Mouse (Mus musculus) limb, embryonic 15.5 days (tissue): Measurements from ENCODE around the gene Foxj2. TPM values are rescaled to one million over a fixed set of nuclear protein-coding genes. Genes with fewer than 3 reads are reported as not detected.
A peak's percentile ranks its signal among the peaks of the same experiment; 100 is the strongest.

ENCODE experiments used
- ATAC-seq: fragments of 200-750 bp; cut with Nextera tagmentation; 2 replicates; pipeline ENCODE4 v1.8.0; 2017; ENCODE audit warnings: low read depth, moderate TSS enrichment; ENCODE audit not compliant: insufficient number of reproducible peaks, low FRiP score, low TSS enrichment
- H3K27ac ChIP-seq: fragments of 300-500 bp; sonication (generic); 2 replicates; pipeline ENCODE4 v1.5.1; 2015; ENCODE audit warnings: moderate library complexity, mild to moderate bottlenecking, inconsistent platforms
- H3K27me3 ChIP-seq: fragments of 300-500 bp; sonication (generic); 2 replicates; pipeline ENCODE4 v1.6.1; 2015; ENCODE audit warnings: inconsistent platforms
- H3K36me3 ChIP-seq: fragments of 300-500 bp; sonication (generic); 2 replicates; pipeline ENCODE4 v1.6.1; 2015; ENCODE audit warnings: inconsistent platforms
- H3K4me1 ChIP-seq: fragments of 300-500 bp; sonication (generic); 2 replicates; pipeline ENCODE4 v1.6.1; 2015; ENCODE audit warnings: inconsistent platforms
- H3K4me2 ChIP-seq: fragments of 300-500 bp; sonication (generic); 2 replicates; pipeline ENCODE4 v1.6.1; 2015; ENCODE audit warnings: mild to moderate bottlenecking, inconsistent platforms
- H3K4me3 ChIP-seq: fragments of 300-500 bp; sonication (generic); 2 replicates; pipeline ENCODE4 v1.5.1; 2015; ENCODE audit warnings: mild to moderate bottlenecking, inconsistent platforms
- H3K9ac ChIP-seq: fragments of 300-500 bp; sonication (generic); 2 replicates; pipeline ENCODE4 v1.6.1; 2015; ENCODE audit warnings: inconsistent platforms
- H3K9me3 ChIP-seq: fragments of 300-500 bp; sonication (generic); 2 replicates; pipeline ENCODE4 v1.6.1; 2016; ENCODE audit warnings: inconsistent platforms
- WGBS: fragments of 180-500 bp; shearing (Covaris S2); methylation state at CpG from one replicate; pipeline ENCODE4 v1.1.7; 2015; 5-methylcytosine and 5-hydroxymethylcytosine counted together
- polyA plus RNA-seq: library from polyadenylated mRNA; unstranded; fragments of >200 nt; fragmentation: Nextera tagmentation; extraction: Ambion mirVana; gene quantifications from 2 replicates; pipeline ENCODE4 v1.2.1, GENCODE M21; 2015

The Foxj2 gene
- polyA plus RNA-seq, 1 experiment from 2014 or later: 7.1 TPM

DNA sequence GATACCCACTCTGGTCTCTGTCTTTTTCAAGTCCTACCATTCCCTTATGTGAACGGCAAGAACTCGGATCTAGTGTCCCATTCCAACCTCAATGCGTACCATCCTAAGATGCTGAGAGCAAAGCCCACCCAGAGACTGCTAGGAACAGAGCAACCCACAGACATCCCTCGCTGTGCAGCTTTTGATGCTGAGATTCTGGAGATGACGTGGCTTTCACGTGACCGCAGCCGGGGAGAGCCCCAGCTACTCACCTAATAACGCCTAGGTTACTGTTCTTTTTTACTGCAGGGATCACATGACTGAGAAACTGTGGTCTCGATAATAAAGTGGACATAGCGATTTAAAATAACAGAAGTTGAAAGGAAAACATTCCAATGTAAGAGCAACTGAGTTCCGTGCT lies 34.8 kb downstream of the Foxj2 start:
- Histone ChIP-seq H3K36me3 (no peaks in the 10 kb centered on the region), H3K4me1 (no peaks in the 10 kb centered on the region), H3K4me3 (no peak overlapping the region), H3K27ac (no peak overlapping the region), H3K27me3 (no peaks in the 10 kb centered on the region), H3K9ac (no peak overlapping the region), H3K9me3 (no peaks in the 10 kb centered on the region), H3K4me2 (no peak overlapping the region)
- WGBS: 69% methylated on average over 12 of the region's 12 CpGs
- no peak for ATAC-seq

DNA sequence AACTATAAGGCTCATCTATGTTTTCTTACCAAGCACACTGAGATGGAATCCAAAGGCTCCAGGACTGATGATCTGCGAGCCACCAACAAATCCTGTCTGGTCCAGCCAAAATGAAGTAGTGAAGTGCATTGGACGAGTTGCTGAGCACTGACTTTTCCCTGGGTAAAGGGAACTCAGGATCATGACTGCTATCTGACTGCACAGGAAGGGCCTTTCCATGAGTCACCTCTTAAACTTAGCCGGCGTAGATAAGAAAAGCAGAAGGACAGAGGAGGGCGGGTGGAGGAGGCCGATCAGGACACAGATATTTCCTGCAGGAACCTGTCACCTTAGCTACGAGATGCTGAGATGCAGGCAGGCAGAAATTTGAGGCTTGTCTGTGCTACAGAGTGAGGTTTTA lies 36.2 kb downstream of the Foxj2 start, which contains the start of gene C3ar1:
Gene C3ar1, minus strand, starts transcription at position 207 of the 400 bp plus-strand sequence.
- no peak within 1 kb of the TSS for H3K4me2 ChIP-seq
- WGBS: 78% methylated on average over 7 of the region's 7 CpGs
- no peaks in the 10 kb centered on the region for H3K36me3 ChIP-seq
- no peaks in the 10 kb centered on the region for H3K4me1 ChIP-seq
- no peak within 1 kb of the TSS for H3K4me3 ChIP-seq
- no peak for ATAC-seq
- H3K27ac ChIP-seq: no peak within 1 kb of the TSS
- H3K9ac ChIP-seq: no peak within 1 kb of the TSS
- no peaks in the 10 kb centered on the region for H3K27me3 ChIP-seq
- H3K9me3 ChIP-seq: no peaks in the 10 kb centered on the region

- no peak overlapping the region for H3K4me2 ChIP-seq
- WGBS: 72% methylated on average over 6 of the region's 6 CpGs
- H3K4me1 ChIP-seq: no peaks in the 10 kb centered on the region
- H3K36me3 ChIP-seq: no peaks in the 10 kb centered on the region
- no peaks in the 10 kb centered on the region for H3K27me3 ChIP-seq
- no peak overlapping the region for H3K9ac ChIP-seq
- ATAC-seq: no peak
- H3K9me3 ChIP-seq: no peaks in the 10 kb centered on the region
- no peak overlapping the region for H3K27ac ChIP-seq
- H3K4me3 ChIP-seq: no peak overlapping the region
Observed at GRCm38 (mm10) chr6:122862434-122862833, 42.7 kb downstream of the Foxj2 start.

DNA sequence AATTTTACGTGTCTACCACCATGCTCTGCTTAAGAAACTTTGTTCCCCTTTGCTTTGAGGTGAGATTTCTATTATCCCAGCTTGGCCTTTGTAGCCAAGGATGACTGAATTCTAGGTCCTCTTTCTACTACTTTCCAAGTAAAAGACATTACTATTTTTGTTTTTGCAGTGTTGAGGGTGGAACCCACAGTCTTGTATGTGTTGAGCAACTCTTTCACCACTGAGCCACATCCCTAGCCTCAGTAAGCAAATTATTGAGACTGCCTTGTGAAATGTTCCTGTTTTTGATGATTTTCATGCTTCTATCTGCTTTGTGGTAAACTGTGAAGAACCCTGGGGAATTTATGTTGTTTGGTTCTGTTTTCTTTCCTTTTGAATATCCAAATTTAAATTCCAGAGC lies 43.2 kb downstream of the Foxj2 start:
- 82% methylated on average over 1 of the region's 1 CpGs for WGBS

GRCm38 (mm10) chr6:122867914-122868313 lies 48.2 kb downstream of the Foxj2 start:
- Histone ChIP-seq H3K27ac (no peak overlapping the region), H3K4me1 (no peaks in the 10 kb centered on the region), H3K4me2 (no peak overlapping the region), H3K36me3 (no peaks in the 10 kb centered on the region), H3K9me3 (no peaks in the 10 kb centered on the region), H3K9ac (no peak overlapping the region), H3K27me3 (no peaks in the 10 kb centered on the region), H3K4me3 (no peak overlapping the region)
- ATAC-seq: no peak
- 58% methylated on average over 4 of the region's 4 CpGs for WGBS

More for the DNA sequence above, 43.2 kb downstream of the Foxj2 start:
- Histone ChIP-seq H3K4me1 (no peaks in the 10 kb centered on the region), H3K27me3 (no peaks in the 10 kb centered on the region), H3K9me3 (no peaks in the 10 kb centered on the region), H3K36me3 (no peaks in the 10 kb centered on the region), H3K27ac (no peak overlapping the region), H3K9ac (no peak overlapping the region), H3K4me3 (no peak overlapping the region), H3K4me2 (no peak overlapping the region)
- no peak for ATAC-seq

DNA sequence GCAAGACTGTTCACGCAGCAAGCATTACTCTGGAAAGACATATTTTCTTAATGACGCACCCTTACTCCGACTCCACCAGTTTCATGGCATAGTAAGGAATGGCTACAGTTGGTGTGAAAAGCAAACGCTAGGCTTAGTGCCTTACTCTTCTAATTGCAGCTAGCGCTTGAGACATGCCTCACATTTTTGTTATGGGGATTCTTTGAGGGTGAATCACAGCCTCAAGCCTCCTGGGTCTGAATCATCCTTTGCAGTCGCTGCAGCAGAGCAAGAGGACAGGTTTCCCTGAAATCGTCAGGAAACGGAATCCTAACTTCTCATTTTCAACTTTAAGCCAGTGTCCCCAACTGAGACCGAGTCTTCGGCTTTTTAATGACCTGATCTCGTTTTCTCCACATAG lies 50.1 kb downstream of the Foxj2 start:
- Histone ChIP-seq H3K4me3 (no peak overlapping the region), H3K36me3 (no peaks in the 10 kb centered on the region), H3K27me3 (no peaks in the 10 kb centered on the region), H3K9me3 (no peaks in the 10 kb centered on the region), H3K4me2 (no peak overlapping the region), H3K4me1 (no peaks in the 10 kb centered on the region), H3K9ac (no peak overlapping the region), H3K27ac (no peak overlapping the region)
- no peak for ATAC-seq
- 62% methylated on average over 11 of the region's 11 CpGs for WGBS

DNA sequence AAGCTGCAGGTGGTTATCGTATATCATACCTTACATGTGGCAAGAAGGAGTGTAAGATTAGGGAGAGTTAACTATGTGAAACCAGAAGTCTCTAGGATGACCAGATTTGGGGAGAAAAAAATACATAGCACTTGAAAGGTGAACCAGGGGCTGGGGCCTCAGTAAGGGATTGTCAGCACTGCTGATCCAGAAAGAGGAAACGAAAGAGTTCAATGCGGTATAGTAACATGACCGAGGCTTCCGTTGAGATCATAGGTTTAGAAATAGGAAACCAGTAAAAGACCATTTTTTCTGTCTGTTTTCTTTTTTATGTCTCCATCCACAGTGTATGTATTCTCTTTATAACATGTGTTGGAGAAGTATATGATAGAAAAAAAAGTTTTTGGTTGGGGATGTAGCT lies 53.1 kb downstream of the Foxj2 start:
- H3K4me1 ChIP-seq: peaks cover 11% of the 10 kb centered on the region
- no peaks in the 10 kb centered on the region for H3K27me3 ChIP-seq
- H3K36me3 ChIP-seq: 0 out of 2 replicates have a peak, but pooled peaks cover 6% of the 10 kb centered on the region
- WGBS: 96% methylated on average over 5 of the region's 5 CpGs
- H3K27ac ChIP-seq: no peak overlapping the region
- no peaks in the 10 kb centered on the region for H3K9me3 ChIP-seq
- H3K9ac ChIP-seq: no peak overlapping the region
- no peak for ATAC-seq
- no peak overlapping the region for H3K4me2 ChIP-seq
- no peak overlapping the region for H3K4me3 ChIP-seq

DNA sequence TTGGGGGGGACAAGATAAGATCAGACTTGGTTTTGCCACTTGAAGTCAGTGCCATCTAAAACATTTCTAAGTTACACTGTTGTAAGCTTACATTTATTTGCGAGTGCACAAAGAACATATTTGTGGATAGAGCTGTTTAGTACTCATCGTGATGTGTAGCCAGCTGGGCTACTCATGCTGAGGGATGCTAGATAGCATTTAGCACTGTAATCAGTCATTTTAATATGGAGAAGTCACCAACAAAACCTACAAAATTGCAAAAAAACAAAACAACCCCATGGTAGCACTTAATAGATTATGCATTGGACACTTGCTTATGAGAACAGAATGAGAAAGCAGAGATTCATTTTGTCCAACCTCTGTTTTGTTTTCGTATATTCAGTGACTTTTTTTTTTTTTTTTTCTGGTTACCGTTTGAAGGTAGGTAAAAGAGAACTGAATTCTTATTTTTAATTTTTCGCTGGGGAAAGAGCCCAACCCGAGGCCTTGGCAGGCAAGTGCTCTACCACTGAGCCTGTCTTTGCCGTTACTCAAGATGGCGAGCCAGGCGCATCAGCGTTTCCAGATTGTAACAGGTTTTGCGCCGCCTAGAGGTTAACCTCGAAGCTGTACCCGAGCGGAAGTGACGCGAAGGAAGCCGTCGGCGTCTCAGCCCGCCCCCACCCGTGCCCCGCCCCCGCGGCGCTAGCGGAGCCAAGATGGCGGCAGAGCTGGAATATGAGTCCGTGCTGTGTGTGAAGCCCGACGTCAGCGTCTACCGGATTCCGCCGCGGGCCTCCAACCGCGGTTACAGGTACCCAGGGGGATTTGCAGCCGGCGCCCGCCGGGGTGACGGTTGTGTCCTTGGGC lies 54.4 kb downstream of the Foxj2 start, which contains the start of gene Necap1:
Gene Necap1, plus strand, starts transcription at position 604 of the 849 bp plus-strand sequence.
- H3K4me2 ChIP-seq: peak within 1 kb of the TSS; percentile 47
- H3K36me3 ChIP-seq: peaks cover 14% of the 10 kb centered on the region; the same call in 1 of the 2 replicates
- no peaks in the 10 kb centered on the region for H3K9me3 ChIP-seq
- H3K27ac ChIP-seq: peak within 1 kb of the TSS; percentile 90
- peak within 1 kb of the TSS; percentile 84 for H3K9ac ChIP-seq
- 7% methylated on average over 43 of the region's 43 CpGs for WGBS
- no peaks in the 10 kb centered on the region for H3K27me3 ChIP-seq
- peak; percentile 90 for ATAC-seq
- peaks cover 11% of the 10 kb centered on the region for H3K4me1 ChIP-seq
- peak within 1 kb of the TSS; percentile 88 for H3K4me3 ChIP-seq

GRCm38 (mm10) chr6:122874720-122875389 lies 55.1 kb downstream of the Foxj2 start:
- WGBS: under 1% methylated on average over 31 of the region's 31 CpGs

DNA sequence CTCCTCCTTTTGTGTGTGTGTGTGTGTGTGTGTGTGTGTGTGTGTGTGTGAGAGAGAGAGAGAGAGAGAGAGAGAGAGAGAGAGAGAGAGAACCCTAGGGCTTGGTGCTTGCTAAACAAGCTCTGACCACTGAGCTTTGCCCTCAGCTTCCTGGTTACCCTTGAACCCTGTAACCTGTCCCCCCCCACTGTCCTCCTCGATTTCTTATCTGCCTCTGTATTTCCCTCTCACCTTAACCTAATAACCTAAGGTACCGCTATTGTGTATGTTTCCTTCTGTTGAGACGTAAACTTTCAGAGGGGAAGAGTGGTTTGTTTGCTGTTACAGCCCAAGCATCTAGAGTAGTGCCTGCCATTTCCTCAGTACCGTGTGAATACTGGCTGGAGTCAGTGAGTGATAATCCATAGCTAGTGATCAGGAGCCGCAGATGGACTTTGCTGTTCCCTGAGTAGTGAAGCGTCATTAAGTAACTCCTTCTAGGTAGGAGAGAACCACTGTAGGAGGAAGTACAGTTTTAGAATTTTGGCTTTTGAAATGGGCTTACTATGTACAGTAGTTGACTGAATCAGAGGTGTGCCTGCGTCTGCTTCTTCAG lies 59.5 kb downstream of the Foxj2 start:
- H3K4me2 ChIP-seq: no peak overlapping the region
- 89% methylated on average over 7 of the region's 7 CpGs for WGBS
- H3K9ac ChIP-seq: no peak overlapping the region
- H3K27ac ChIP-seq: no peak overlapping the region
- H3K4me3 ChIP-seq: no peak overlapping the region
- H3K27me3 ChIP-seq: no peaks in the 10 kb centered on the region
- peaks cover 57% of the 10 kb centered on the region for H3K36me3 ChIP-seq
- H3K9me3 ChIP-seq: no peaks in the 10 kb centered on the region
- peaks cover 11% of the 10 kb centered on the region for H3K4me1 ChIP-seq
- no peak for ATAC-seq

More at GRCm38 (mm10) chr6:122874720-122875389, 55.1 kb downstream of the Foxj2 start:
- peaks cover 11% of the 10 kb centered on the region for H3K4me1 ChIP-seq
- H3K27ac ChIP-seq: peak overlapping the region; percentile 90
- H3K36me3 ChIP-seq: peaks cover 19% of the 10 kb centered on the region
- peak overlapping the region; percentile 88 for H3K4me3 ChIP-seq
- H3K27me3 ChIP-seq: no peaks in the 10 kb centered on the region
- H3K9ac ChIP-seq: peak overlapping the region; percentile 84
- peak; percentile 50; the same call in 1 of the 2 replicates for ATAC-seq
- H3K4me2 ChIP-seq: peak overlapping the region; percentile 47
- no peaks in the 10 kb centered on the region for H3K9me3 ChIP-seq

GRCm38 (mm10) chr6:122879781-122880505 lies 60.2 kb downstream of the Foxj2 start:
- Histone ChIP-seq H3K36me3 (peaks cover 65% of the 10 kb centered on the region), H3K4me2 (no peak overlapping the region), H3K4me3 (no peak overlapping the region), H3K27ac (no peak overlapping the region), H3K9ac (no peak overlapping the region), H3K4me1 (peaks cover 11% of the 10 kb centered on the region), H3K27me3 (no peaks in the 10 kb centered on the region), H3K9me3 (no peaks in the 10 kb centered on the region)
- WGBS: 86% methylated on average over 7 of the region's 7 CpGs
- ATAC-seq: no peak
